Mouse (Mus musculus): ENCODE data around the gene Wbp1l. TPM values are rescaled to one million over a fixed set of nuclear protein-coding genes. Genes with fewer than 3 reads are reported as not detected.

Gene Wbp1l
- polyA plus RNA-seq, 1 experiment, result 104 TPM

- no peak for DNase-seq (ENCODE audit: low read depth)
Measured at GRCm38 (mm10) chr19:46705779-46706495, 107.1 kb downstream of the Wbp1l start.

DNA sequence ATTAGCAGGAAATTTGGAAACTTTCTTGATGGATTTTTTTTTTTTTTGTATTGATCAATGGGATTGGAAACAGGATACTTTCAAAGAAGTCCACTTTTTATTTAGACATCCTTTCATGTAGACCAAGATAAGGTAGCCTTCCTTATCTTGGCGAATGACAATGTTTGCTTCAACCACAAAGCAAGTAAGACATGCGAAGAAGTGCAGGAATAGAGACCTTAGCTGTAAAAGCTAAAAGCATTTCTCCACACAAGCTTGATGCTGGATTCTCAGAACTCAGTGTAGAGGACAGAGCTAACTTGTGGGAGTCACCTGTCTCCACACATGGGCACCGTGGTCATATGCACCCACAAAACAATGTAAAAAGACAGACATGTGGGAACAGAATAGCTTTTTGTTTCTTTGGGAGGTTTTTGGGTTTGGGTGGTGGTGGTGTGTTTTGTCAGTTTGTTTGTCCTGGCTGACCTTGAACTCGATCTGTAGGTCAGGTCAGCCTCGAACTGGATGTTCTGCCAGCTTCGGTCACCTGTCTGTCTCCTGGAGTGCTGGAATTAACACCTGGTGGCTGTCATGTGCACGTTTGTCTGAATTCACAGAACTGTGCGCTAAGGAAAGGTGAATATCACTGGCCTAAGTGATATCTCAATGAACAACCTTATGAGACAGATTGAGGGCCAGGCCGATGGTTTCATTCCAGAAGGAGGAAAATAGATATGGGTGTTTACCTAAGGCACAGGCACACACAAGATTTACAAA is 107.8 kb downstream of the Wbp1l start:
- no peak for DNase-seq (ENCODE audit: low read depth)

Other genes starting within 250 kb of the Wbp1l start
- 4.1 and 4.5 TPM in 2 replicates for gene 2310034G01Rik, start 248.8 kb upstream of the Wbp1l start, polyA plus RNA-seq (2012; rRNA removed)
- 108 and 126 TPM in 2 replicates for gene Actr1a, start 203.3 kb upstream of the Wbp1l start, polyA plus RNA-seq (2012; rRNA removed)
- 23.3 and 24.2 TPM in 2 replicates for gene Sufu, start 202.2 kb upstream of the Wbp1l start, polyA plus RNA-seq (2012; rRNA removed)
- 22.4 and 36.0 TPM in 2 replicates for gene Trim8, start 97.4 kb upstream of the Wbp1l start, polyA plus RNA-seq (2012; rRNA removed)
- gene Arl3, start 25.9 kb upstream of the Wbp1l start, polyA plus RNA-seq (2012; rRNA removed), result 31.8 and 38.1 TPM in 2 replicates
- 8.1 and 8.5 TPM in 2 replicates for gene Sfxn2, start 25.7 kb upstream of the Wbp1l start, polyA plus RNA-seq (2012; rRNA removed)
- gene Cyp17a1, start 74.1 kb downstream of the Wbp1l start, polyA plus RNA-seq (2012; rRNA removed), result 23.7 and 32.4 TPM in 2 replicates
- 10.4 and 10.7 TPM in 2 replicates for gene Borcs7, start 90.8 kb downstream of the Wbp1l start, polyA plus RNA-seq (2012; rRNA removed)
- gene As3mt, start 108.4 kb downstream of the Wbp1l start, polyA plus RNA-seq (2012; rRNA removed), result 8.9 and 9.4 TPM in 2 replicates
- gene Cnnm2, start 162.5 kb downstream of the Wbp1l start, polyA plus RNA-seq (2012; rRNA removed), result 29.9 and 37.1 TPM in 2 replicates

Data from gonadal fat pad, adult 2 months (tissue).